Mouse (Mus musculus): ENCODE measurements at regions not wholly inside any gene's neighbourhood (a gene's known extent, or its start where the extent isn't known, plus 50 kb on each side); places are given as distances from the start of the nearest gene placed in this dataset.
"Not testable (repeated sequence)": the region's sequence is repeated elsewhere in the genome, so short reads cannot be mapped to it uniquely, and the experiment has no call there.

DNA sequence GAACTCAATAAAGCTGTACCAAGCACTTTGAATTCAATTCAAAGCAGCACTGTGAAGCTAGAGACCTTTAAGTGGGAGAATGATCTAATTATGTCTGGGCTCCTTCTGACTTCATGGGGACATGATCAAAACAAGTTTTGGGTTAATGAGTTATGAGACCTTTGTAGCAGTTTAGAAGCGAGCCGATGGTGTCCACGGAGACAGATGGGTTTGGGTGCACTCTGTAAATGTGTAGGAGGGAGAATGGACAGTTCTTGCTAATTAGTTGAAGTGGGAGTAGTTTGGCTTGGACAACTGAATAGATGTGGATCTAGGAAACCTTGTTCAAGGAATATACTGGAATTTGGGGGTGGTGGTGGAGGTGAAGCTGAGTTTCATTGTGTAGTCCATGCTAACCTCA, 186.3 kb upstream of the Cldn34b3 start:
- DNase-seq (ENCODE audit: low spot score): no peak

DNA sequence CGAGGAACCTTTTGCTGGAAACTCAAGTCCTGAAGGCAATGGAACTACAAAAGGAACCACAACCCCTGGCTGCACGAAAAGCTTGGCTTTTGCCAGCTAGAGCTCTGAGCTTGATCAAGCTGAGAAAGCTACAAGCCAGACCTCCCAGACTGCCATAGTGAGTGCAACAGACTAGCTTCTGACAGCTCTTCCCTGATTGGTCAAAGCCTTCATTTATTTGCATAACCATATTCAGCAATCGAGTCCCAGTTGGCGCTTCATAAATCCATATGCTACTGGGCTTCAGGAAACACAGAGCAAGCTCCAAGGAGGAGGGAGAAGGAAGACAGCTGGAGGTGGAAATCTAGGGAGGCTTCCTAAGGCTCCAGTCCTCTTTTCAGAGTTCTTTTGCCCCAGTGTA, 181.4 kb upstream of the Cldn34b3 start:
- no peak for DNase-seq (ENCODE audit: low spot score)

DNA sequence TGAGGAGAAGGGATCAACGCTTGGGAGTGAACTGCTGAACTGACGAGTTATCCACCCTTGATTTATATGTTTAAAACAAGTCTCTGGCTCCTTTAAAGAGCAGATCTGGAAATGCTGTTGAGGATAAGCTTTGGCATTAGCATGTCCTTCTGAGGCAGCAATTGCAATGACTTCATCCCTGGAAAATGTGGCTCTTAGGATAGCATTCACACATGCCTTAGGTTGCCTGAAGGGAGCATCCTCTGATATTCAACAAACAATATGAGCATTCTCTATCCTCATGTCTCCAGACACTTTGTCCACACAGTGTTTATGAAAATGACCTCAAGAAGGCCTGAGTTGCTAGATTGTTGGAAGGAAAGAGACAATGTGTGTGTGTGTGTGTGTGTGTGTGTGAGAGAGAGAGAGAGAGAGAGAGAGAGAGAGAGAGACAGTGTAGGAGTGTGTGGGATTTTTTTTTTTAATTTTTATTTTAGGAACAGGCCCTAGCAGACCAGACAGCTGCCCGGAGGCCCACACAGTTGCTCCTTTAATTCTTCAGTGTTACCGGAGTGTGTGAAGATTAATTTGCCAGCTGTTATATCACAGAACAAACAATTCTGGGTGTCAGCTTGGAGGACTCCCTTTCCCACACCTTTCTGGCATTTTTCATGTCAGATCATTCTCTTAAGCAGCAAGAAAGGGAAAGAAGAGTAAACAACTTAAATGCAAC, 153.2 kb upstream of the Cldn34b3 start:
- no peak for DNase-seq (ENCODE audit: low spot score)

DNA sequence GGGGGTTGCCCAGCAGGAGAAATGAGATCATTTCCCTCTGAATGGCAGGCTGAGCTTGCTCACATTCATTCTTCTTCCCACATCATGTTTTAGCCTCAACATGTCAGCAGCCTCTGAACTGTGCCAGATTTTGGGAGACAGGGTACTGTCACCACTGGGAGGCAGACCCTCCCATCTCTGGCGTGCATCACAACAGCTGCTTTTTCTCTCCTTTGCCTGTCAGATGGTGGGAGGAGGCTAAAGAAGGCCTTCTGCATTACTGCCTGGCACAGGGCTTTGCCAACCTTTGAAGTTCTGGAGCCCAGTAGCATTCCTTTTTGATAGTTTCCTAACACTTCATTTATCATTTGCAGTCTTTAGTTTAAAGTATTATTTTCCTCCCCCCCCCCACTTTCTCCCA, 148.0 kb upstream of the Cldn34b3 start:
- DNase-seq (ENCODE audit: low spot score): no peak

DNA sequence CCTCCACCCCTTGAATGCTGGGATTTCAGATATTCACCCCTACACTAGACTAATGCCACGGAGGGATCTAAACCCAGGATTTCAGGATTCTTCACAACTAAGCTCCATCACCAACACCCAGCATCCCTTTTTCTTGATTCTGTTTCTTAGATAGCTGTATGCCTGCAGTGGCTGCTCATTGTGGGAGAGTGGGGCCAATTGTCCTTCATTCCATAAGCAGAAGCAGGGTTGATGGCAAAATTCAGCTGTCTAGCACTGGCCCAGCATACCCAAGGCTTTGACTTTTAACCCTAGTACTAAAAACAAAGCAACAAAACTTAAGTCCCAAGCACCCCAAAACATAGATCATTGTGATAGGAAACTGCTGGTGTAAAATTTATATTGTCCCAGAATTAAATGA, 147.5 kb upstream of the Cldn34b3 start:
- no peak for DNase-seq (ENCODE audit: low spot score)

DNA sequence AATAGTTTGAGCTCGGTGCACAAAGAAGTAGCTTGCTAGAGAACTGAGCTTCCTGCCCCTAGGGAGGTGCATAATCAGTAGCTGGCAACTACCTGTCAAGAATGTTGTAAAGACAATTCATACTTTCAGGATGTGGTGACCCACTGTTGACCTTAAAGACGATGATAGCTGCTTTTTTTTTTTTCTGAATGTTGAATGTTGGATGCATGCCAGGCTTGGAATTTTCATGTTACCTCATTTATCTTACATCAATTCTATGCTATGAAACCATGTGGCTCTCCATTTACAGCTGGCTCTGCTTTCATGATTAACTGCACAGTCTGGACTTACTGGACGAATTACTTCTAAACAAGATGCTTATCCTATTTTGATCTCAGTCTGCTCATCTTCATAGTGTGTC, 143.2 kb upstream of the Cldn34b3 start:
- no peak for DNase-seq (ENCODE audit: low spot score)

DNA sequence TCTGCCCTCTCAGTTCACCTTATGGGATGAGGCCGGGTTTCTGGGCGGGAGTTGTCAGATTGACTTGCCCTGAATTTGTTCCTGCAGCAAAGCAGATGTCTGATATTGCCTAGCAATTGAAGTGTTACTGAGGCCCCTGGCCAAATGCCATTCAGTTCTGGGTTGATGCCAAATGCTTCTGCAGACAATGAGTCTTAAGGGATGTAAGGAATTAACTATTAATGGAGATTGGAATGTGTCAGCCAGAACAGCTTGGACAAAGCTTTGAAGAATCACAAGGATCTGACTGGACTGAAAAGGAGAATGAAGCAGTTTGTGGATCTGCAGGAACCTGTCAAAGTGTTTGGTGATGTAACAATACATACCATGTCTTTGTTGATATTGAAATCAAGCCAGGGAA, 140.7 kb upstream of the Cldn34b3 start:
- DNase-seq (ENCODE audit: low spot score): no peak

DNA sequence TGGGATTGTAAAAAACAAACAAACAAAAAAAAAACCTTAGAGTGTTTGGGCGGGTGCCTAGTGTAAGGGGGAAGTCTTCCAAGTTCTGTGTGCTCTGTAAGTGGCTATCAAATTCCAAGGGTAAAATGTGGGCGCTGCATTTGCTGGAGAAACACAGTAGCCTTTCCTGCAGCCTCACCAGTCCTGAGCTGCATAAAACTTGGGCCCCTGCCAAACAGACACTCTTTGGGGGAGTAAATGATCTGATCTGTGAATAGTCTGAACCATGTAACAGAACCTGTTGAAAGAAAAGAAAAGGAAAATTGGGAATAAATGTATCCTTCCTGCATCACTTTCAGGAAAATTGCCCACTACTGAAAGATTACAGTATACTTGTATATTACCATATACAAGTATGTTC, 126.4 kb upstream of the Cldn34b3 start:
- DNase-seq (ENCODE audit: low spot score): no peak

DNA sequence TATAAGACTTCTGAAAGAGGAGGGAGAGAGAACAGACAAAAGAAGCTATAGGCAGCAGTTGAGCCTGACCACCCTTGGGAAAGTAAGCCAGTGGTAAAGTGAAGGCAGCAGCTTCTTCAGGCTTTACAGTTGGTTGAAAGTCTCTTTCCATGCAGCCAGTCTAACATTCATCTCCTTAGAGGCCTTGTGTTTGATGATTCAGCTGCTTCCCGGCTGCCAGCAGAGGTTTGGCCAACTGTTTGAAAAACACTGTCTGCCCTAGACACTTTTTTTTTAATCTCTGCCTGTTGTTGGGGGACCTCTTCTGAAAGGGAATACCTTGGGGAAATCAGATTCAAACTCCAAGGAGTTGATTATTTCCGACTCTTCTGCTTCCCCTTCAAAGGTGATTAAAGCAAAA, 123.1 kb upstream of the Cldn34b3 start:
- DNase-seq (ENCODE audit: low spot score): no peak

DNA sequence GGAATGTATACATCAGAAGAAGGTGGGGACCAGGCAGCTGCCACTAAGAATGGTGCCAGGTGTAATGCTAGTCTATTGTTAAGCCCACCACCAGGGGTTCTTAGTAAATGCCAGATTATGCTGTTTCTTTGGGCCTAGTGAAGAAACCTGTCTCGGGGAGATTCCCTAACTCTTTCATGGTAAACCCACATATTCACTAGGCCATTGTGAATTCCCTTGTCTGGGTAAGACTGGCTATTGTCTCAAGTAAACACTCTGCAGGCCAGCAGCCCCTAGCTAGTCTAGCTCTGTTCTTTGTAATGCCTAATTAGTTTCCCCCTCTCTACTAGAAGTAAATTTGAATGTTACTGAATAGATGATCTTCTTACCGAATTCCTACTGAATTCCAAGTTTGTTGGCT, 89.3 kb upstream of the Cldn34b3 start:
- DNase-seq (ENCODE audit: low spot score): not testable (repeated sequence)

DNA sequence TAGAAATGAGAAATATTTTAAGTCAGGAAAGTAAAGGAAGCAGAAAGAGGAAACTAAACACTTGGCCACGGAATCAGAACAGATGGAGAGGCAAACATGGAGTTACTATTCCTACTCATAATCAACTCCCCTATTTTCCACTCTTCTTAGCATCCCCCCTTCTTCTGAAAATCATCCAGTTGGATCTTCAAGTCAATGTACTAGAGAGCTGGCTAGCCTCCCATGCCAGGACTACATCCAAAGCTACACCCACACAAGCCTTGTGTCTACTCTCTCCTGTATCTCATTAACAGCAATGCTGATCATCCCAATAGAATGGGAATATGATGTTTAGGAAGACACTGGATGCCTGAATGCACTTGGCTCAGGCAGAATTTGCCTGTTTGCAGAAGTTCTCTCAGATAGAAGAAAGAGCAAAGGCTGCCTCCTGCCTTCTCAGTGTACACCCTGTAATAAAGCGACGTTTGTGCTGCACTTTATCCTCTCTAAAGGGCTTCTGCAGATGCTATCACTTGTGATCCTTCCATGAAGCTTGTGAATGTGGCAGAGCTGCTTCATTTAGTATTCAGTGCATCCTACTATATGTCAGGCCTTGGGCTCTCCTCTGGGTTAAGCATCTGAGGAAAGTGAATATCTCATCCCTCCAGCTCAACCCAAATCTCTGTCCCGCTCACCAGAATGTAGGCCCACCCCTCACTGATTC, 82.5 kb upstream of the Cldn34b3 start:
- no peak for DNase-seq (ENCODE audit: low spot score)

DNA sequence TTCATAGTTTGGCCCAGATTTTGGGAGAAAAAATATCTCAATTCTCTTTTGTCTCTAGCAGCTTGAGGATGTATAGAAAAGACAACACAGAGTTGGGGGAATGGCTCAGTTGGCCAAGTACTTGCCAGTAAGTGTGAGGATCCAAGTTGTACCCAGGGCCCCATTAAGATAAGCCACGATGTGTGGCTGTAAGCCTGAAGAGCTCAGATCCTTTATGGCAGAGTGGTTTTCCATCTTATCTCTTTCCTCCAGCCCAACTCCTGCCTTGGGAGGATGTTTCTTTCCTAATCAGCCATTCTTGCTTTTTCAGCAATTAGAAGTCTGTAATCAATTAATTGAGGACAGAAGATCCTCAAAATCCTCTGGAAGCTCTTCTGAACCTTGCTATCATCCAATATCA, 63.5 kb upstream of the Cldn34b3 start:
- DNase-seq (ENCODE audit: low spot score): no peak

DNA sequence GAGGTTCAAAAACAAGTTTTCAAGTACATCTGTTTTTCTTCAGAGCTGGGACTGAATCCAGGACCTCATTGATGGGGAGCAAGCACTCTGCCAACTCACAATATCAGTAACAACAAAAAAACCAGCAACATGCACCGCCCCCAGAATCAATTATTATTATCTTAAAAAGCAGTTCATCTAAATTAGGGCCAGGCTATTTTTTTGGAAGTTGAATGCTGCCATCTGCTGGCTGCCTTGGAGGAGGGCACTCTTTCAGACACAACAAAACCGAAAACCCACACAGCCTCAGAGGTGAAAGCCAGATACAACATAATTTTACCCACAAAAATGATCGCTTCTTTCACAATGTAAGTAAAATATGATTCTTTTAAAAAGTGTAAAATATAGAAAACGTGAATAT, 62.7 kb upstream of the Cldn34b3 start:
- DNase-seq (ENCODE audit: low spot score): peak; percentile 35

Measured in urinary bladder, postnatal 25 days (tissue).